Mouse (Mus musculus) liver, embryonic 16.5 days (tissue): ENCODE measurements around the gene Fam183b. TPM values are rescaled to one million over a fixed set of nuclear protein-coding genes. Genes with fewer than 3 reads are reported as not detected.
"Not testable (repeated sequence)": the region's sequence is repeated elsewhere in the genome, so short reads cannot be mapped to it uniquely, and the experiment has no call there.

Source experiments
- ATAC-seq: fragments of 200-750 bp; cut with Nextera tagmentation; 2 replicates; pipeline ENCODE4 v1.8.0; 2017; ENCODE audit warnings: low read depth, mild to moderate bottlenecking, moderate number of reproducible peaks, moderate library complexity
- H3K27ac ChIP-seq: fragments of 300-500 bp; sonication (generic); 2 replicates; pipeline ENCODE4 v1.5.1; 2014; ENCODE audit warnings: mild to moderate bottlenecking, low read length
- H3K27me3 ChIP-seq: fragments of 300-500 bp; sonication (generic); 2 replicates; pipeline ENCODE4 v1.6.1; 2014; ENCODE audit warnings: low read depth, low read length, mixed read lengths; ENCODE audit not compliant: control insufficient read depth, insufficient read depth
- H3K36me3 ChIP-seq: fragments of 300-500 bp; sonication (generic); 2 replicates; pipeline ENCODE4 v1.6.1; 2014; ENCODE audit warnings: mild to moderate bottlenecking; ENCODE audit not compliant: control insufficient read depth, insufficient read depth
- H3K4me1 ChIP-seq: fragments of 300-500 bp; sonication (generic); 2 replicates; pipeline ENCODE4 v1.6.1; 2014; ENCODE audit warnings: low read depth, low read length, mixed read lengths; ENCODE audit not compliant: control insufficient read depth
- H3K4me2 ChIP-seq: fragments of 300-500 bp; sonication (generic); 2 replicates; pipeline ENCODE4 v1.6.1; 2014; ENCODE audit warnings: low read depth, low read length, mixed read lengths
- H3K4me3 ChIP-seq: fragments of 300-500 bp; sonication (generic); 2 replicates; pipeline ENCODE4 v1.5.1; 2014; ENCODE audit warnings: low read depth, mild to moderate bottlenecking, low read length
- H3K9ac ChIP-seq: fragments of 300-500 bp; sonication (generic); 2 replicates; pipeline ENCODE4 v1.6.1; 2014; ENCODE audit warnings: low read depth, low read length
- H3K9me3 ChIP-seq: fragments of 300-500 bp; sonication (generic); replicated peaks from 2 replicates; pipeline ENCODE4 v1.6.1; 2016; ENCODE audit warnings: low read length; ENCODE audit not compliant: control insufficient read depth
- WGBS: fragments of 180-500 bp; shearing (Covaris S2); extraction: QIAGEN DNeasy Blood & Tissue Kit; methylation state at CpG from one replicate; pipeline ENCODE4 v1.1.7; 2014; ENCODE audit not compliant: insufficient replicate concordance; 5-methylcytosine and 5-hydroxymethylcytosine counted together
- polyA plus RNA-seq: library from polyadenylated mRNA; unstranded; fragments of >200 nt; fragmentation: Nextera tagmentation; extraction: Ambion mirVana; gene quantifications from 2 replicates; pipeline ENCODE4 v1.2.1, GENCODE M21; 2015

Gene Fam183b
- polyA plus RNA-seq, 1 experiment from 2014 or later, result 0.17 TPM

- 29% methylated on average over 3 of the region's 3 CpGs for WGBS
- H3K9me3 ChIP-seq, result no peaks in the 10 kb centered on the region
Measured at GRCm38 (mm10) chr11:58789532-58789931, 12.2 kb downstream of the Fam183b start.

GRCm38 (mm10) chr11:58788346-58788745 lies 13.4 kb downstream of the Fam183b start:
- Histone ChIP-seq H3K9me3 (no peaks in the 10 kb centered on the region), H3K4me1 (no peaks in the 10 kb centered on the region), H3K27ac (no peak overlapping the region), H3K4me2 (no peak overlapping the region), H3K27me3 (no peaks in the 10 kb centered on the region), H3K9ac (no peak overlapping the region), H3K4me3 (no peak overlapping the region), H3K36me3 (no peaks in the 10 kb centered on the region)
- no peak for ATAC-seq
- WGBS, result 46% methylated on average over 8 of the region's 8 CpGs

More at GRCm38 (mm10) chr11:58789532-58789931, 12.2 kb downstream of the Fam183b start:
- Histone ChIP-seq H3K4me2 (no peak overlapping the region), H3K4me3 (no peak overlapping the region), H3K27me3 (no peaks in the 10 kb centered on the region), H3K36me3 (no peaks in the 10 kb centered on the region), H3K27ac (no peak overlapping the region), H3K9ac (no peak overlapping the region), H3K4me1 (no peaks in the 10 kb centered on the region)
- ATAC-seq, result no peak

GRCm38 (mm10) chr11:58787651-58788050 lies 14.1 kb downstream of the Fam183b start:
- no peak overlapping the region for H3K9ac ChIP-seq
- H3K36me3 ChIP-seq, result no peaks in the 10 kb centered on the region
- no peak overlapping the region for H3K4me3 ChIP-seq
- ATAC-seq, result no peak
- H3K4me2 ChIP-seq, result no peak overlapping the region
- no peak overlapping the region for H3K27ac ChIP-seq
- H3K27me3 ChIP-seq, result no peaks in the 10 kb centered on the region
- 64% methylated on average over 10 of the region's 10 CpGs for WGBS
- H3K9me3 ChIP-seq, result no peaks in the 10 kb centered on the region
- H3K4me1 ChIP-seq, result no peaks in the 10 kb centered on the region

- Histone ChIP-seq H3K9ac (no peak overlapping the region), H3K36me3 (no peaks in the 10 kb centered on the region), H3K27ac (no peak overlapping the region), H3K4me2 (no peak overlapping the region), H3K4me1 (no peaks in the 10 kb centered on the region), H3K27me3 (no peaks in the 10 kb centered on the region), H3K4me3 (no peak overlapping the region), H3K9me3 (no peaks in the 10 kb centered on the region)
- no peak for ATAC-seq
- WGBS, result 81% methylated on average over 2 of the region's 2 CpGs
Measured at GRCm38 (mm10) chr11:58784182-58784581, 17.6 kb downstream of the Fam183b start.

GRCm38 (mm10) chr11:58782480-58783089 lies 19.2 kb downstream of the Fam183b start, which contains the start of gene Olfr314:
TSS of gene Olfr314 (plus strand) at chr11:58782952.
- Histone ChIP-seq H3K27me3 (no peaks in the 10 kb centered on the region), H3K9ac (no peak within 1 kb of the TSS), H3K27ac (no peak within 1 kb of the TSS), H3K4me2 (no peak within 1 kb of the TSS), H3K36me3 (no peaks in the 10 kb centered on the region), H3K9me3 (no peaks in the 10 kb centered on the region), H3K4me3 (no peak within 1 kb of the TSS), H3K4me1 (no peaks in the 10 kb centered on the region)
- 51% methylated on average over 6 of the region's 6 CpGs for WGBS
- no peak for ATAC-seq

- no peak within 1 kb of the TSS for H3K9ac ChIP-seq
- H3K27me3 ChIP-seq, result no peaks in the 10 kb centered on the region
- H3K36me3 ChIP-seq, result no peaks in the 10 kb centered on the region
- no peaks in the 10 kb centered on the region for H3K4me1 ChIP-seq
- ATAC-seq, result no peak
- no peaks in the 10 kb centered on the region for H3K9me3 ChIP-seq
- no peak within 1 kb of the TSS for H3K4me3 ChIP-seq
- H3K27ac ChIP-seq, result no peak within 1 kb of the TSS
- no peak within 1 kb of the TSS for H3K4me2 ChIP-seq
Measured at GRCm38 (mm10) chr11:58772888-58773287, 28.9 kb downstream of the Fam183b start, which contains the start of gene Olfr315. TSS of gene Olfr315 (plus strand) at chr11:58773188.

- Histone ChIP-seq H3K36me3 (no peaks in the 10 kb centered on the region), H3K9me3 (no peaks in the 10 kb centered on the region), H3K4me2 (no peak within 1 kb of the TSS), H3K4me3 (no peak within 1 kb of the TSS), H3K27me3 (no peaks in the 10 kb centered on the region), H3K9ac (no peak within 1 kb of the TSS), H3K27ac (no peak within 1 kb of the TSS), H3K4me1 (no peaks in the 10 kb centered on the region)
- no peak for ATAC-seq
- WGBS, result 60% methylated on average over 2 of the region's 2 CpGs
Measured at GRCm38 (mm10) chr11:58752434-58752833, 49.3 kb downstream of the Fam183b start, which contains the start of gene Olfr316. TSS of gene Olfr316 (plus strand) at chr11:58752734.

- not testable (repeated sequence) for H3K9ac ChIP-seq, ATAC-seq, H3K4me3 ChIP-seq, H3K9me3 ChIP-seq, H3K4me1 ChIP-seq, H3K27ac ChIP-seq, H3K4me2 ChIP-seq, H3K36me3 ChIP-seq, H3K27me3 ChIP-seq
- WGBS, result 73% methylated on average over 16 of the region's 18 CpGs
Measured at GRCm38 (mm10) chr11:58751096-58751495, 50.7 kb downstream of the Fam183b start.
